Mouse (Mus musculus) CD4-positive, CD25-positive, alpha-beta regulatory T cell, adult 9 weeks (primary cell): Measurements from ENCODE around the gene Zfp715. TPM values are rescaled to one million over a fixed set of nuclear protein-coding genes. Genes with fewer than 3 reads are reported as not detected.

Experiments used
- polyA plus RNA-seq: library from polyadenylated mRNA; unstranded; fragments of 100-300 nt; shearing (Covaris generic); gene quantifications from one replicate; pipeline ENCODE4 v1.2.1, GENCODE M21; 2017

Gene Zfp715
- polyA plus RNA-seq = 22.9 TPM

DNA sequence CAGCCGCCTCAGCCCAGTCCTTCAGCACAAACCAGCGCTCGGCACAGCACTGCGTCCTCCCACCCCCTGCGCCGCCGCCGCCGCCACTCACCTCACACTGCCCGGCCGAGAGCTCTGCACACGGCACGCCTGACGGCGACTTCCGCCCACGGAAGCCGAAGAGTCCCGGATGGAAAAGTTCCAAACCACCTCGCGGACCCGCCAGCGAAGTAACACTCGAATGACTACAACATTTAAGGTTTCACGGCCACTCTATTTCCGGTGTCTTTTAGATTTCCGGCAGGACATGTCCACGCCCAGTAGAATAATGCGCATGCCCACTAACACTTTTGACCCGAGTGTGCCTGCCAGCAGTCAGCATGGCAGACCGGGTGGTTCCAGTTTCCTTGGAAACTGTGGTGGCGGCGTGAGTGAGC, at the start of gene Zfp715:
Zfp715 (minus strand) TSS at position 282 of the 416 bp plus-strand sequence.

GRCm38 (mm10) chr7:43351154-43351553, 38.1 kb upstream of the Zfp715 start, which contains the start of gene Siglecf:
Gene Siglecf (plus strand): TSS chr7:43351341.

Other genes starting within 250 kb of the Zfp715 start
- gene Zfp936, start 199.1 kb downstream of the Zfp715 start, polyA plus RNA-seq = not detected
- not detected for gene Siglecf, start 38.0 kb upstream of the Zfp715 start, polyA plus RNA-seq
- gene Siglecg, start 94.9 kb upstream of the Zfp715 start, polyA plus RNA-seq = 0.57 TPM
- not detected for gene Lim2, start 114.4 kb upstream of the Zfp715 start, polyA plus RNA-seq
- gene Nkg7, start 123.8 kb upstream of the Zfp715 start, polyA plus RNA-seq = 110 TPM
- not detected for gene Cldnd2, start 127.5 kb upstream of the Zfp715 start, polyA plus RNA-seq
- gene Etfb, start 130.8 kb upstream of the Zfp715 start, polyA plus RNA-seq = 154 TPM
- not detected for gene Gm45233, start 130.8 kb upstream of the Zfp715 start, polyA plus RNA-seq
- gene Vsig10l, start 149.9 kb upstream of the Zfp715 start, polyA plus RNA-seq = 2.9 TPM
- 0.14 TPM for gene Iglon5, start 176.8 kb upstream of the Zfp715 start, polyA plus RNA-seq
- not detected for gene 4931406B18Rik, start 192.6 kb upstream of the Zfp715 start, polyA plus RNA-seq
- gene Cd33, start 231.1 kb upstream of the Zfp715 start, polyA plus RNA-seq = not detected
- gene Zfp658, start 249.0 kb upstream of the Zfp715 start, polyA plus RNA-seq = 8.7 TPM